Mouse (Mus musculus): ENCODE measurements around the gene Mrpl33. TPM values are rescaled to one million over a fixed set of nuclear protein-coding genes. Genes with fewer than 3 reads are reported as not detected.

The Mrpl33 gene
- polyA plus RNA-seq, 1 experiment, result 7.9 TPM

- H3K27ac ChIP-seq (ENCODE audit: insufficient read depth, low read depth, low read length), result no peak overlapping the region
- 84% methylated on average over 4 of the region's 4 CpGs for WGBS
- TF ChIP-seq POLR2A (IDR thresholded peaks at IDR 0.05; ENCODE audit: low read depth, low read length), result no peak
- TF ChIP-seq CTCF (IDR thresholded peaks at IDR 0.05; ENCODE audit: extremely low read depth, insufficient read length, insufficient replicate concordance, low read depth, low read length), result no peak
Measured at GRCm38 (mm10) chr5:31706826-31707225, 110.1 kb downstream of the Mrpl33 start.

GRCm38 (mm10) chr5:31709389-31709788 lies 112.7 kb downstream of the Mrpl33 start:
- TF ChIP-seq CTCF (IDR thresholded peaks at IDR 0.05; ENCODE audit: extremely low read depth, insufficient read length, insufficient replicate concordance, low read depth, low read length) (no peak), POLR2A (IDR thresholded peaks at IDR 0.05; ENCODE audit: low read depth, low read length) (no peak)
- H3K4me1 ChIP-seq (ENCODE audit: control insufficient read depth, insufficient read depth, insufficient read length, low read length), result peaks cover 12% of the 10 kb centered on the region
- no peaks in the 10 kb centered on the region for H3K27me3 ChIP-seq (ENCODE audit: control insufficient read depth, insufficient read depth, low read length)
- no peak overlapping the region for H3K4me3 ChIP-seq (ENCODE audit: low read depth, low read length)
- WGBS, result 92% methylated on average over 1 of the region's 1 CpGs
- H3K27ac ChIP-seq (ENCODE audit: insufficient read depth, low read depth, low read length), result no peak overlapping the region
- peaks cover 5% of the 10 kb centered on the region for H3K36me3 ChIP-seq (ENCODE audit: control insufficient read depth, insufficient read depth, low read length)

More at GRCm38 (mm10) chr5:31706826-31707225, 110.1 kb downstream of the Mrpl33 start:
- no peaks in the 10 kb centered on the region for H3K4me1 ChIP-seq (ENCODE audit: control insufficient read depth, insufficient read depth, insufficient read length, low read length)
- H3K36me3 ChIP-seq (ENCODE audit: control insufficient read depth, insufficient read depth, low read length), result peaks cover 15% of the 10 kb centered on the region
- H3K27me3 ChIP-seq (ENCODE audit: control insufficient read depth, insufficient read depth, low read length), result no peaks in the 10 kb centered on the region
- no peak overlapping the region for H3K4me3 ChIP-seq (ENCODE audit: low read depth, low read length)

- TF ChIP-seq POLR2A (IDR thresholded peaks at IDR 0.05; ENCODE audit: low read depth, low read length) (no peak), CTCF (IDR thresholded peaks at IDR 0.05; ENCODE audit: extremely low read depth, insufficient read length, insufficient replicate concordance, low read depth, low read length) (no peak)
- H3K27ac ChIP-seq (ENCODE audit: insufficient read depth, low read depth, low read length), result peak overlapping the region; percentile 100
- no peak overlapping the region for H3K4me3 ChIP-seq (ENCODE audit: low read depth, low read length)
- 0 out of 2 replicates have a peak, but pooled peaks cover 2% of the 10 kb centered on the region for H3K36me3 ChIP-seq (ENCODE audit: control insufficient read depth, insufficient read depth, low read length)
- WGBS, result 26% methylated on average over 2 of the region's 2 CpGs
- peaks cover 19% of the 10 kb centered on the region for H3K4me1 ChIP-seq (ENCODE audit: control insufficient read depth, insufficient read depth, insufficient read length, low read length)
- no peaks in the 10 kb centered on the region for H3K27me3 ChIP-seq (ENCODE audit: control insufficient read depth, insufficient read depth, low read length)
Measured at GRCm38 (mm10) chr5:31713280-31713711, 116.6 kb downstream of the Mrpl33 start.

GRCm38 (mm10) chr5:31713841-31714264 lies 117.1 kb downstream of the Mrpl33 start:
- TF ChIP-seq POLR2A (IDR thresholded peaks at IDR 0.05; ENCODE audit: low read depth, low read length) (no peak), CTCF (IDR thresholded peaks at IDR 0.05; ENCODE audit: extremely low read depth, insufficient read length, insufficient replicate concordance, low read depth, low read length) (no peak)
- Histone ChIP-seq H3K27me3 (ENCODE audit: control insufficient read depth, insufficient read depth, low read length) (no peaks in the 10 kb centered on the region), H3K36me3 (ENCODE audit: control insufficient read depth, insufficient read depth, low read length) (0 out of 2 replicates have a peak, but pooled peaks cover 2% of the 10 kb centered on the region), H3K27ac (ENCODE audit: insufficient read depth, low read depth, low read length) (peak overlapping the region; percentile 100), H3K4me1 (ENCODE audit: control insufficient read depth, insufficient read depth, insufficient read length, low read length) (peaks cover 19% of the 10 kb centered on the region), H3K4me3 (ENCODE audit: low read depth, low read length) (no peak overlapping the region)
- 15% methylated on average over 5 of the region's 5 CpGs for WGBS

Other genes starting within 250 kb of the Mrpl33 start
- gene Zfp512, start 144.5 kb upstream of the Mrpl33 start, polyA plus RNA-seq (2012; rRNA removed), result 2.4 and 4.1 TPM in 2 replicates
- gene 4930548H24Rik, start 111.2 kb upstream of the Mrpl33 start, polyA plus RNA-seq (2012; rRNA removed), result 0.04 TPM in 1 of 2 replicates, not detected in the other
- 1.9 and 3.1 TPM in 2 replicates for gene Gpn1, start 102.2 kb upstream of the Mrpl33 start, polyA plus RNA-seq (2012; rRNA removed)
- 3.7 and 8.7 TPM in 2 replicates for gene Slc4a1ap, start 69.9 kb upstream of the Mrpl33 start, polyA plus RNA-seq (2012; rRNA removed)
- gene Supt7l, start 69.1 kb upstream of the Mrpl33 start, polyA plus RNA-seq (2012; rRNA removed), result 4.2 and 6.8 TPM in 2 replicates
- 8.7 and 15.5 TPM in 2 replicates for gene Rbks, start 100.7 kb downstream of the Mrpl33 start, polyA plus RNA-seq (2012; rRNA removed)
- gene Babam2, start 100.7 kb downstream of the Mrpl33 start, polyA plus RNA-seq (2012; rRNA removed), result 7.7 and 18.4 TPM in 2 replicates